8 mouse cellular contexts compared by ENCODE assay signal in the genomic region with DNA sequence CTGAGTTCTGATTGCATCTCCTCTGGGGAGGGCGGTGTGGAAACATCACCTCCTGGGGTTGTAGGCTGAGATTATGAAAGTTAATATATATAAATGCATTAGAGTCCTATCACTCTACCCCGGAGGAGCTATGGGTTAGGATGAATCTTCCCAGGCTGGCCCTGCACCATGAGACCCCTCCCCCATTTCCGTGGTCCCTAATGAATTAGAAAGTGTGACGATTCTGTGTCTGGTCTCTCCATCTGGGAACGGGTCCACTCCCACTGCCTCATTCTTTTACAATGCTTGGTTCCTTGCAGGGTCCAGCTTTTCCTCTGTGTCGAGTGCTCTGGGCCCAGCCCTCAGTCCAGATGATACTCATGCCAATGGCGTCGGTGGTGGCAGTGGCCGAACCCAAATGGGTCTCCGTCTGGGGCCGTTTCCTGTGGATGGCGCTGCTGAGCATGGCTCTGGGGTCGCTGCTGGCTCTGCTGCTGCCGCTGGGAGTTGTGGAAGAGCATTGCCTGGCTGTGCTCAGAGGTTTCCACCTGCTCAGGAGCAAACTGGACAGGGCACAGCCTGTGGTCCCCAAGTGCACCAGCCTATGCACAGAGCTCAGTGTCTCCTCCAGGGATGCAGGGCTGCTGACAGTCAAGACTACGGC. TPM values are rescaled to one million over a fixed set of nuclear protein-coding genes. Genes with fewer than 3 reads are reported as not detected.
A peak's percentile ranks its signal among the peaks of the same experiment; 100 is the strongest.
DNase-seq lines count a peak whose midpoint lies in the region; ATAC-seq and TF ChIP-seq lines count a peak whose summit lies in the region.

No protein-coding gene starts in this region.

- peak overlapping the region; percentile 58; the same call in 1 of the 2 replicates for H3K9ac ChIP-seq in lung, postnatal 0 days (replicated peaks; ENCODE audit: low read depth)
- H3K9ac ChIP-seq in hindbrain, embryonic 16.5 days (ENCODE audit: low read depth, low read length), result peak overlapping the region; percentile 78
- peak overlapping the region; percentile 23; the same call in 1 of the 2 replicates for H3K9ac ChIP-seq in neural tube, embryonic 12.5 days

- H3K36me3 ChIP-seq in lung, postnatal 0 days (ENCODE audit: insufficient read depth, low read length), result 0 out of 2 replicates have a peak, but pooled peaks cover 10% of the 10 kb centered on the region
- peaks cover 16% of the 10 kb centered on the region for H3K36me3 ChIP-seq in hindbrain, embryonic 16.5 days (ENCODE audit: control insufficient read depth, insufficient read depth, low read length)
- peaks cover 41% of the 10 kb centered on the region for H3K36me3 ChIP-seq in neural tube, embryonic 12.5 days

- DNase-seq in CD4-positive, CD25-positive, alpha-beta regulatory T cell, adult 2 months (ENCODE audit: low read depth, low spot score), result peak; percentile 17
- no peak for DNase-seq in lung, postnatal 0 days (ENCODE audit: low spot score)
- DNase-seq in lung, adult 2 months, result no peak
- no peak for DNase-seq in adrenal gland, postnatal 36 days

- no peak for TF ChIP-seq EP300 in lung, postnatal 0 days (IDR thresholded peaks at IDR 0.05)

- TF ChIP-seq CTCF in lung, postnatal 0 days (IDR thresholded peaks at IDR 0.05), result peak; percentile 27; the same call in 1 of the 2 replicates
- no peak for TF ChIP-seq CTCF in lung, adult 2 months (IDR thresholded peaks at IDR 0.05; ENCODE audit: insufficient read depth, low read length)

- TF ChIP-seq POLR2A in lung, adult 2 months (IDR thresholded peaks at IDR 0.05; ENCODE audit: borderline replicate concordance, extremely low read depth, low read depth, low read length), result no peak

- H3K4me1 ChIP-seq in lung, postnatal 0 days (ENCODE audit: insufficient read depth, low read depth, low read length), result peaks cover 3% of the 10 kb centered on the region; the same call in 1 of the 2 replicates
- peaks cover 6% of the 10 kb centered on the region for H3K4me1 ChIP-seq in lung, adult 2 months (ENCODE audit: control insufficient read depth, insufficient read depth, low read length)
- H3K4me1 ChIP-seq in hindbrain, embryonic 16.5 days (ENCODE audit: control insufficient read depth, insufficient read depth, low read depth, low read length), result peaks cover 16% of the 10 kb centered on the region
- peaks cover 11% of the 10 kb centered on the region for H3K4me1 ChIP-seq in neural tube, embryonic 12.5 days

- H3K27ac ChIP-seq in lung, postnatal 0 days (ENCODE audit: low read length), result peak overlapping the region; percentile 92; the same call in 1 of the 2 replicates
- H3K27ac ChIP-seq in hindbrain, embryonic 16.5 days (ENCODE audit: low read depth, low read length), result peak overlapping the region; percentile 94
- no peak overlapping the region for H3K27ac ChIP-seq in neural tube, embryonic 12.5 days

- WGBS in lung, postnatal 0 days, result 32% methylated on average over 15 of the region's 15 CpGs
- 37% methylated on average over 15 of the region's 15 CpGs for WGBS in lung, adult 2 months
- 48% methylated on average over 15 of the region's 15 CpGs for WGBS in hindbrain, embryonic 16.5 days
- 39% methylated on average over 15 of the region's 15 CpGs for WGBS in neural tube, embryonic 12.5 days

- H3K4me3 ChIP-seq in lung, postnatal 0 days (ENCODE audit: low read depth, low read length), result peak overlapping the region; percentile 73
- no peak overlapping the region for H3K4me3 ChIP-seq in lung, adult 2 months (replicated peaks; ENCODE audit: extremely low read depth, low read depth, low read length)
- H3K4me3 ChIP-seq in hindbrain, embryonic 16.5 days (ENCODE audit: low read length), result peak overlapping the region; percentile 70
- peak overlapping the region; percentile 57 for H3K4me3 ChIP-seq in neural tube, embryonic 12.5 days

- no peak for ATAC-seq in CD4-positive, CD25-positive, alpha-beta regulatory T cell, adult 4 months
- ATAC-seq in lung, postnatal 0 days, result no peak
- no peak for ATAC-seq in hindbrain, embryonic 16.5 days
- no peak for ATAC-seq in neural tube, embryonic 12.5 days (ENCODE audit: low FRiP score, low read depth)
- ATAC-seq in activated CD4-positive, CD25-positive, alpha-beta regulatory T cell, adult 4 months, result no peak

- peak overlapping the region; percentile 63 for H3K4me2 ChIP-seq in lung, postnatal 0 days (replicated peaks; ENCODE audit: low read depth, low read length)
- H3K4me2 ChIP-seq in hindbrain, embryonic 16.5 days (ENCODE audit: low read length), result peak overlapping the region; percentile 94
- peak overlapping the region; percentile 88 for H3K4me2 ChIP-seq in neural tube, embryonic 12.5 days (replicated peaks)

- H3K27me3 ChIP-seq in lung, postnatal 0 days (replicated peaks; ENCODE audit: insufficient read depth, low read length), result no peaks in the 10 kb centered on the region
- H3K27me3 ChIP-seq in hindbrain, embryonic 16.5 days (replicated peaks; ENCODE audit: control insufficient read depth, insufficient read depth, low read length), result no peaks in the 10 kb centered on the region
- H3K27me3 ChIP-seq in neural tube, embryonic 12.5 days (replicated peaks), result no peaks in the 10 kb centered on the region

- H3K9me3 ChIP-seq in lung, postnatal 0 days (ENCODE audit: low read length), result no peaks in the 10 kb centered on the region
- no peaks in the 10 kb centered on the region for H3K9me3 ChIP-seq in hindbrain, embryonic 16.5 days (ENCODE audit: control insufficient read depth, low read length)
- no peaks in the 10 kb centered on the region for H3K9me3 ChIP-seq in neural tube, embryonic 12.5 days

RNA-seq across cellular contexts. Expression of gene Ficd, which starts 1.0 kb away (rescaled TPM):
- 1 to 10 TPM; 3.9 to 8.6 TPM for polyA plus RNA-seq in CD4-positive, CD25-positive, alpha-beta regulatory T cell, adult 4 months (2017; shearing (Covaris generic))
- polyA plus RNA-seq in lung, postnatal 0 days (2015; fragmentation: Nextera tagmentation; extraction: Ambion mirVana), result 6.7 and 6.8 TPM in 2 replicates
- 10.6 and 10.7 TPM in 2 replicates for polyA plus RNA-seq in lung, adult 2 months (2012; rRNA removed)
- 10.9 and 11.1 TPM in 2 replicates for polyA plus RNA-seq in hindbrain, embryonic 16.5 days (2015; fragmentation: Nextera tagmentation; extraction: Ambion mirVana)
- 6.0 and 7.3 TPM in 2 replicates for polyA plus RNA-seq in neural tube, embryonic 12.5 days (2016; fragmentation: Nextera tagmentation; extraction: Ambion mirVana)
- polyA plus RNA-seq in activated CD4-positive, CD25-positive, alpha-beta regulatory T cell, adult 4 months (2017; shearing (Covaris generic)), result 1 to 10 TPM; 3.3 to 5.2 TPM
- total RNA-seq in adrenal gland, postnatal 36 days (2021), result 10 to 100 TPM; 12.7 to 15.2 TPM

RNA-seq across cellular contexts. Expression of gene 1700069L16Rik, which starts 12.1 kb away (rescaled TPM):
- polyA plus RNA-seq in CD4-positive, CD25-positive, alpha-beta regulatory T cell, adult 4 months (2017; shearing (Covaris generic)), result not detected
- not detected in 2 replicates for polyA plus RNA-seq in lung, postnatal 0 days (2015; fragmentation: Nextera tagmentation; extraction: Ambion mirVana)
- not detected in 2 replicates for polyA plus RNA-seq in lung, adult 2 months (2012; rRNA removed)
- not detected in 2 replicates for polyA plus RNA-seq in hindbrain, embryonic 16.5 days (2015; fragmentation: Nextera tagmentation; extraction: Ambion mirVana)
- polyA plus RNA-seq in neural tube, embryonic 12.5 days (2016; fragmentation: Nextera tagmentation; extraction: Ambion mirVana), result not detected in 2 replicates
- polyA plus RNA-seq in activated CD4-positive, CD25-positive, alpha-beta regulatory T cell, adult 4 months (2017; shearing (Covaris generic)), result not detected
- total RNA-seq in adrenal gland, postnatal 36 days (2021), result not detected

RNA-seq across cellular contexts. Expression of gene Sart3, which starts 35.7 kb away (rescaled TPM):
- polyA plus RNA-seq in CD4-positive, CD25-positive, alpha-beta regulatory T cell, adult 4 months (2017; shearing (Covaris generic)), result 10 to 100 TPM; 13.6 to 15.4 TPM
- polyA plus RNA-seq in lung, postnatal 0 days (2015; fragmentation: Nextera tagmentation; extraction: Ambion mirVana), result 12.8 and 16.9 TPM in 2 replicates
- 20.2 and 24.2 TPM in 2 replicates for polyA plus RNA-seq in lung, adult 2 months (2012; rRNA removed)
- polyA plus RNA-seq in hindbrain, embryonic 16.5 days (2015; fragmentation: Nextera tagmentation; extraction: Ambion mirVana), result 37.7 and 39.0 TPM in 2 replicates
- polyA plus RNA-seq in neural tube, embryonic 12.5 days (2016; fragmentation: Nextera tagmentation; extraction: Ambion mirVana), result 66.2 and 69.1 TPM in 2 replicates
- 10 to 100 TPM in 1 of 2 experiments, 1 to 10 TPM in 1; 8.0 to 18.9 TPM for polyA plus RNA-seq in activated CD4-positive, CD25-positive, alpha-beta regulatory T cell, adult 4 months (2017; shearing (Covaris generic))
- total RNA-seq in adrenal gland, postnatal 36 days (2021), result 10 to 100 TPM; 30.0 to 33.3 TPM

RNA-seq across cellular contexts. Expression of gene Iscu, which starts 35.9 kb away (rescaled TPM):
- polyA plus RNA-seq in CD4-positive, CD25-positive, alpha-beta regulatory T cell, adult 4 months (2017; shearing (Covaris generic)), result 10 to 100 TPM in 1 of 2 experiments, 1 to 10 TPM in 1; 7.1 to 10.8 TPM
- polyA plus RNA-seq in lung, postnatal 0 days (2015; fragmentation: Nextera tagmentation; extraction: Ambion mirVana), result 197 and 225 TPM in 2 replicates
- 115 and 118 TPM in 2 replicates for polyA plus RNA-seq in lung, adult 2 months (2012; rRNA removed)
- polyA plus RNA-seq in hindbrain, embryonic 16.5 days (2015; fragmentation: Nextera tagmentation; extraction: Ambion mirVana), result 86.8 and 94.0 TPM in 2 replicates
- polyA plus RNA-seq in neural tube, embryonic 12.5 days (2016; fragmentation: Nextera tagmentation; extraction: Ambion mirVana), result 101 and 105 TPM in 2 replicates
- polyA plus RNA-seq in activated CD4-positive, CD25-positive, alpha-beta regulatory T cell, adult 4 months (2017; shearing (Covaris generic)), result 10 to 100 TPM; 23.8 to 24.5 TPM
- total RNA-seq in adrenal gland, postnatal 36 days (2021), result 100 to 1,000 TPM; 612 to 984 TPM

Comparison
In these comparisons a context has a peak if more than half of its experiments do, and no peak if none do; other contexts are left out.
1. H3K9ac ChIP-seq: peak in every context shown above with its lines; median percentile 78 in hindbrain, embryonic 16.5 days; 58 in lung, postnatal 0 days; 23 in neural tube, embryonic 12.5 days.